Mouse (Mus musculus) neural tube, embryonic 13.5 days (tissue): ENCODE results near the gene Kctd6. TPM values are rescaled to one million over a fixed set of nuclear protein-coding genes. Genes with fewer than 3 reads are reported as not detected.

Experiments
- ATAC-seq: fragments of 200-750 bp; cut with Nextera tagmentation; 2 replicates; pipeline ENCODE4 v1.8.0; 2017; ENCODE audit warnings: low read depth, mild to moderate bottlenecking, moderate TSS enrichment, moderate library complexity
- H3K27ac ChIP-seq: fragments of 300-500 bp; sonication (generic); replicated peaks from 2 replicates; pipeline ENCODE4 v1.5.1; 2015; ENCODE audit warnings: moderate library complexity, mild to moderate bottlenecking, inconsistent platforms
- H3K27me3 ChIP-seq: fragments of 300-500 bp; sonication (generic); 2 replicates; pipeline ENCODE4 v1.6.1; 2015; ENCODE audit warnings: mild to moderate bottlenecking, inconsistent platforms
- H3K36me3 ChIP-seq: fragments of 300-500 bp; sonication (generic); 2 replicates; pipeline ENCODE4 v1.6.1; 2015; ENCODE audit warnings: mild to moderate bottlenecking, inconsistent platforms
- H3K4me1 ChIP-seq: fragments of 300-500 bp; sonication (generic); replicated peaks from 2 replicates; pipeline ENCODE4 v1.6.1; 2015; ENCODE audit warnings: inconsistent platforms
- H3K4me2 ChIP-seq: fragments of 300-500 bp; sonication (generic); 2 replicates; pipeline ENCODE4 v1.6.1; 2015; ENCODE audit warnings: inconsistent platforms, mild to moderate bottlenecking, moderate library complexity
- H3K4me3 ChIP-seq: fragments of 300-500 bp; sonication (generic); 2 replicates; pipeline ENCODE4 v1.5.1; 2015; ENCODE audit warnings: mild to moderate bottlenecking, inconsistent platforms
- H3K9ac ChIP-seq: fragments of 300-500 bp; sonication (generic); 2 replicates; pipeline ENCODE4 v1.6.1; 2015; ENCODE audit warnings: moderate library complexity, mild to moderate bottlenecking, inconsistent platforms
- H3K9me3 ChIP-seq: fragments of 300-500 bp; sonication (generic); 2 replicates; pipeline ENCODE4 v1.6.1; 2016; ENCODE audit warnings: inconsistent platforms
- WGBS: fragments of 180-500 bp; shearing (Covaris S2); methylation state at CpG from one replicate; pipeline ENCODE4 v1.1.7; 2015; 5-methylcytosine and 5-hydroxymethylcytosine counted together
- polyA plus RNA-seq: library from polyadenylated mRNA; unstranded; fragments of >200 nt; fragmentation: Nextera tagmentation; extraction: Ambion mirVana; gene quantifications from 2 replicates; pipeline ENCODE4 v1.2.1, GENCODE M21; 2015

Kctd6 gene
- polyA plus RNA-seq, 1 experiment from 2014 or later: 18.7 TPM

GRCm38 (mm10) chr14:8192727-8193126 lies 21.2 kb upstream of the Kctd6 start:
- no peak overlapping the region for H3K9ac ChIP-seq
- no peak overlapping the region for H3K4me2 ChIP-seq
- WGBS: 81% methylated on average over 6 of the region's 6 CpGs
- ATAC-seq: no peak
- H3K27ac ChIP-seq: no peak overlapping the region
- H3K36me3 ChIP-seq: no peaks in the 10 kb centered on the region
- no peak overlapping the region for H3K4me3 ChIP-seq
- no peaks in the 10 kb centered on the region for H3K9me3 ChIP-seq
- no peaks in the 10 kb centered on the region; the same call in 1 of the 2 replicates for H3K4me1 ChIP-seq
- H3K27me3 ChIP-seq: no peaks in the 10 kb centered on the region

- Histone ChIP-seq H3K9ac (no peak overlapping the region), H3K36me3 (no peaks in the 10 kb centered on the region), H3K4me1 (no peaks in the 10 kb centered on the region), H3K27me3 (no peaks in the 10 kb centered on the region), H3K4me2 (no peak overlapping the region), H3K9me3 (no peaks in the 10 kb centered on the region), H3K4me3 (no peak overlapping the region), H3K27ac (no peak overlapping the region)
- 84% methylated on average over 5 of the region's 5 CpGs for WGBS
- no peak for ATAC-seq
These were observed 13.2 kb upstream of the Kctd6 start for GRCm38 (mm10) chr14:8200769-8201168.

- H3K27ac ChIP-seq: no peak overlapping the region
- no peak for ATAC-seq
- H3K36me3 ChIP-seq: no peaks in the 10 kb centered on the region
- no peak overlapping the region for H3K9ac ChIP-seq
- H3K9me3 ChIP-seq: no peaks in the 10 kb centered on the region
- WGBS: 78% methylated on average over 3 of the region's 3 CpGs
- H3K4me3 ChIP-seq: no peak overlapping the region
- H3K27me3 ChIP-seq: no peaks in the 10 kb centered on the region
- H3K4me2 ChIP-seq: no peak overlapping the region
- H3K4me1 ChIP-seq: no peaks in the 10 kb centered on the region
These were observed 12.2 kb upstream of the Kctd6 start for GRCm38 (mm10) chr14:8201715-8202114.

DNA sequence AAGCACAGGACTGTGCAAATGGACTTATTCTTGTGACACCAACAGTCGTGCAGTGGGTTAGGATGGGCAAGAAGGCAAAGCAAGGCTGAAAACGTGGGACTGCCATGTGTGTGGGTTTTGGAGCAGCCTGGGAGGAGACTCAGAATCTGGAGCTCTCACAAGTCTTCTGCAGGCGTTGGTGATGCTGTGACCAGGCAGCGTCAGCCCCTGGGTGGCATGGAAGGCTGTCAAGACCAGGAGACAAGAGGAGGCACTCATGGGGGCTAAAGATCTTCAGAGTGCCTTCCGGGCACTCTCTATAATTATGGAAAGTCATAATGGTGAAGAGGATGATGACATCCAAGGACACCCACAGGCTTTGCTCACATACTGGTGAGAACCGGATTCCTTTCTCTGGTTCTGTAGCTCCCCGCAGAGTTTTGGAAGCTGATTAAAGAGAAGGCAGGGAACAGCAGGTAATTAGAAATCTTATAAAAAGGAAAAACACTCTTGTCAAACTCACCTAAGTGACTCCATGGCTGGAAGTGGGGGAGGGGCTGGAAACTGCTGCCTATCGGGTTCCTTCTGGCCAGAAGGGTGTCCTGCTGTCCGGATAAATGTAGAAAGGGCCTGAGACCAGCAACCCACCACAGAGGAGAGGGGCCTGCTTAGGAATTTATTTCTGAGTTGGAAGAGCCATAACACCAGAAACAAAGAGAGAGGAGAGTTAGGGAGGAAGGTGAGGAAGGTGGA lies 7.6 kb upstream of the Kctd6 start:
- 56% methylated on average over 9 of the region's 9 CpGs for WGBS
- Histone ChIP-seq H3K4me3 (no peak overlapping the region), H3K4me1 (peaks cover 4% of the 10 kb centered on the region), H3K9me3 (no peaks in the 10 kb centered on the region), H3K27me3 (no peaks in the 10 kb centered on the region), H3K27ac (0 out of 2 replicates have a peak overlapping the region, but pooled peaks have one; percentile 5), H3K9ac (no peak overlapping the region), H3K4me2 (no peak overlapping the region), H3K36me3 (no peaks in the 10 kb centered on the region)
- ATAC-seq: no peak

DNA sequence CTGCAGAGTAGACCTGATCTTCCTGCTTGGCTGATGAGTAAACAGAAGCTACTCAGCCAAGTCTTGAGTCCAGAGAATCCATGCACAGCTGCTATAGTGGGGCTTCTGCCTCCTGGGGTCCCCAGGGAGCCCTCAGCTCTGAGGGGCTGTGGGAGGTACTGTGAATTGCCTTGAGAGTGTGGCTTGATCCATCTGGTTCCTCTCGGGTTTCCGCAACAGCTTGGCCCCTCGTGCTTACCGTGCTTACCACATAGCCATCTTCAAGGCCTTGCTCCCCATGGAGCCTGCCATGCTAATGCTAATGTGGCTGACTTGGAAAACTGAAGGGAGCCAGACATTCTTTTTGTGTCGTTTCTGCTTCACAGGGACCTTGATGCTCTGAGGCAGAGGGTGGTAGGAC lies 6.8 kb upstream of the Kctd6 start:
- Histone ChIP-seq H3K4me1 (peaks cover 4% of the 10 kb centered on the region), H3K9ac (no peak overlapping the region), H3K27me3 (no peaks in the 10 kb centered on the region), H3K9me3 (no peaks in the 10 kb centered on the region), H3K4me2 (no peak overlapping the region), H3K36me3 (no peaks in the 10 kb centered on the region), H3K4me3 (no peak overlapping the region), H3K27ac (peak overlapping the region; percentile 34; the same call in 1 of the 2 replicates)
- ATAC-seq: peak; percentile 77
- 22% methylated on average over 5 of the region's 5 CpGs for WGBS

- H3K4me2 ChIP-seq: no peak overlapping the region
- 61% methylated on average over 5 of the region's 5 CpGs for WGBS
- no peaks in the 10 kb centered on the region for H3K9me3 ChIP-seq
- H3K9ac ChIP-seq: no peak overlapping the region
- no peak for ATAC-seq
- no peak overlapping the region for H3K4me3 ChIP-seq
- H3K36me3 ChIP-seq: no peaks in the 10 kb centered on the region
- H3K27ac ChIP-seq: peak overlapping the region; percentile 34; the same call in 1 of the 2 replicates
- peaks cover 4% of the 10 kb centered on the region for H3K4me1 ChIP-seq
- H3K27me3 ChIP-seq: no peaks in the 10 kb centered on the region
These were observed 6.4 kb upstream of the Kctd6 start for GRCm38 (mm10) chr14:8207543-8207942.

- H3K27ac ChIP-seq: no peak overlapping the region
- no peak for ATAC-seq
- WGBS: 78% methylated on average over 3 of the region's 3 CpGs
These were observed 5.1 kb upstream of the Kctd6 start for GRCm38 (mm10) chr14:8208876-8209275.

GRCm38 (mm10) chr14:8209896-8210295 lies 4.0 kb upstream of the Kctd6 start:
- WGBS: 81% methylated on average over 2 of the region's 2 CpGs
- Histone ChIP-seq H3K9ac (no peak overlapping the region), H3K9me3 (no peaks in the 10 kb centered on the region), H3K27me3 (no peaks in the 10 kb centered on the region), H3K36me3 (no peaks in the 10 kb centered on the region), H3K4me1 (peaks cover 9% of the 10 kb centered on the region), H3K27ac (no peak overlapping the region), H3K4me2 (no peak overlapping the region), H3K4me3 (no peak overlapping the region)
- ATAC-seq: no peak

More at GRCm38 (mm10) chr14:8208876-8209275, 5.1 kb upstream of the Kctd6 start:
- no peaks in the 10 kb centered on the region for H3K9me3 ChIP-seq
- H3K4me3 ChIP-seq: no peak overlapping the region
- peaks cover 4% of the 10 kb centered on the region for H3K4me1 ChIP-seq
- no peaks in the 10 kb centered on the region for H3K27me3 ChIP-seq
- no peak overlapping the region for H3K4me2 ChIP-seq
- no peak overlapping the region for H3K9ac ChIP-seq
- H3K36me3 ChIP-seq: no peaks in the 10 kb centered on the region

DNA sequence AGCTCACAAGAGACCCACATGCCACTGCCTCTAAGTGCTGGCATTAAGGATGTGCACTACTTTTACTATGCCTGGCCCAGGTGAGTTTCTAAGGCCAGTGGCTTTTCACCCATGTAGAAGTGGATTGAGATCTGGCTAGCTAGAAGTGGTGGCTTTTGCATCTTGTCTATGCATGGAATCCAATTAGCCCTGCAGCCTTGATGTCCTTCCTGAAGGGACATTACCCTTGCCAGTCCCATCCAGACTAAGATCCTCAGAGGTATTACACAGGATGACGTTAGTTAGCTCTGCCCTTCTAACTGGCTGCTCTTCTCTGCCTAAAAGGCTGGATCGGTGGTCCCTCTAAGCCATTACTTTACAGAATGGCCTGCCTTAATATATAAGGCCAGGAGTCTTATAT lies 944 bp upstream of the Kctd6 start:
- 78% methylated on average over 2 of the region's 2 CpGs for WGBS
- H3K9me3 ChIP-seq: no peaks in the 10 kb centered on the region
- H3K9ac ChIP-seq: no peak overlapping the region
- H3K36me3 ChIP-seq: no peaks in the 10 kb centered on the region
- peaks cover 23% of the 10 kb centered on the region for H3K4me1 ChIP-seq
- no peak overlapping the region for H3K4me3 ChIP-seq
- no peak overlapping the region for H3K27ac ChIP-seq
- H3K4me2 ChIP-seq: no peak overlapping the region
- peaks cover 22% of the 10 kb centered on the region for H3K27me3 ChIP-seq
- no peak for ATAC-seq

DNA sequence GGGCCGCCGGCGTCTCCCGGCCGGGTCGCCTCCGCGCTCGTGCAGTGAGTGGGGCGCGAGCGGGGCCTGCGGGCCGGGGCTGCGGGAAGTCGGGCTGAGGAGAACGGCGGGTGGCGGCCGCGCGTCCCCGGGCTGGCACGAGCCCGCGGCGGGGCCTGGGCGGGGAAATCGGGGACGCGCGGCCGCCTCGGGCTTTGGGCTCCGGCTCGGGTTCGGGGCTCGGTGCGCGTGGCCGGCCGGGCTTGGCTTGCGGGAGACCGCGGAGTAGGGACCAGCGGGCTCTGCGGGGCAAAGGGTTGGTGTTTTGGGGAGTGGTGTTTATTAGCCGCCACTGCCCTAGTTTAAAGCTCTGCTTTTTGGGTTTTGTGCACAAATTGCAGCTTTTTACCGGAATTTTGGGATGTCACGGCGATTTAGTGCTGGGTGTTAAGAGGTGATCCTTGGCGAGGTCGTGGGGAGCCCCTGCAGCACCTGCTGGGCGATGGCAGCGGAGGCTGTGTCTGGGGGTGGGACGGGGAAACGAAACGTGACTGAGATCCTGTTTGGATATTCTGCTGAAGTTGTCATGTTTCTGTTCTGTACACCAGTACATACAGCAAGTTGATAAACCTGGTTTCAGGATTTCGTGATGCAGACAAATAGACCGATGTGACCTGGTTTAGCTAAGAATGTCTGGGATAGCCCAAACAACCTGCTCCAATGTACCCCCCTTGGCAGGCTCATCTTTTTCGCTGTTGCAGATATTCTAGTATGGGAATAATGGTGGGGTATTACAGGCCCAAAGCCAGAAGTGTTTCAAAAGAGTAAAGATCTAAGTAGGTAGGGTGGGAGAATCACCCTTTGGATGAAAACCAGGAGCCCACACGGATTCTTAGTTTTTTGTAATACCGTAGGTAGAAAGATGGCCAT lies 613 bp downstream of the Kctd6 start:
- no peaks in the 10 kb centered on the region for H3K9me3 ChIP-seq
- H3K4me1 ChIP-seq: peaks cover 38% of the 10 kb centered on the region
- 2% methylated on average over 58 of the region's 63 CpGs for WGBS
- peak overlapping the region; percentile 82 for H3K4me2 ChIP-seq
- peaks cover 22% of the 10 kb centered on the region for H3K27me3 ChIP-seq
- ATAC-seq: peak; percentile 90
- peak overlapping the region; percentile 89 for H3K9ac ChIP-seq
- H3K36me3 ChIP-seq: no peaks in the 10 kb centered on the region
- H3K27ac ChIP-seq: peak overlapping the region; percentile 94
- peak overlapping the region; percentile 63 for H3K4me3 ChIP-seq

DNA sequence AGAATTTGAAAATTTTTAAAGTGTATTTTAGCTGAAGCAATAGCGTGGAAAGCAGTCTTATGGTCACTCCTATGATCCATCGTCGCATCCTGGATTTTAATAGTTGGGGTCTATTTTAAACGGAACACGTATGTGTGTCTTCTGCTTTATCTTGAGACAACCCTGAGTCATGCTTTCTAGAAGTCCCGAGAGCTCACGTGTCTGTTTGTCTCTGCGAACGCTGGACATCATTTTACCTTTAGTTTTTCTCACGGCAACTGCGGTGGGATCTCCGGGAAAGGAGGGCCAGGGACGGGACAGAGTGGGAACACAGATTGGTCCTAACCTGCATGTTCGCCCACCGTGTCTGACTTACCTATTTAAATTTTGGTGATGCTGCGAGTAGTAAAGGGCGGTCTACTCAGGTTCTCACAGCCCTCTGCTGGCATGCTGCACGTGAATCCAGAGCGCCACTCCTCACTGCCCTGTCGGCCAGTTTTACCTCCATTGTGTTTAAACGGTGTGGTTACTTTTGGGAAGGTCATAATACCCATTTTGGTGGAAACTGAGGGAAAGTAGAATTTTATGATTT lies 1.4 kb downstream of the Kctd6 start:
- H3K9ac ChIP-seq: peak overlapping the region; percentile 89
- no peaks in the 10 kb centered on the region for H3K36me3 ChIP-seq
- no peak for ATAC-seq
- no peaks in the 10 kb centered on the region for H3K9me3 ChIP-seq
- H3K27me3 ChIP-seq: peaks cover 22% of the 10 kb centered on the region
- H3K4me2 ChIP-seq: peak overlapping the region; percentile 82
- H3K27ac ChIP-seq: no peak overlapping the region
- 19% methylated on average over 21 of the region's 21 CpGs for WGBS
- peaks cover 44% of the 10 kb centered on the region for H3K4me1 ChIP-seq
- peak overlapping the region; percentile 63 for H3K4me3 ChIP-seq

GRCm38 (mm10) chr14:8216100-8216499 lies 2.2 kb downstream of the Kctd6 start:
- Histone ChIP-seq H3K36me3 (no peaks in the 10 kb centered on the region), H3K4me3 (no peak overlapping the region; the same call in 1 of the 2 replicates), H3K9ac (no peak overlapping the region), H3K4me1 (peaks cover 44% of the 10 kb centered on the region), H3K4me2 (peak overlapping the region; percentile 82), H3K27ac (no peak overlapping the region), H3K9me3 (no peaks in the 10 kb centered on the region), H3K27me3 (peaks cover 22% of the 10 kb centered on the region)
- ATAC-seq: no peak
- 70% methylated on average over 5 of the region's 5 CpGs for WGBS
